Mouse (Mus musculus) MEL (cell line): Measurements from ENCODE around the gene Eprs. TPM values are rescaled to one million over a fixed set of nuclear protein-coding genes. Genes with fewer than 3 reads are reported as not detected.

ENCODE experiments used
- DNase-seq: peaks from one replicate; pipeline ENCODE4 v3.0.0; 2011; ENCODE audit warnings: low read depth, low spot score
- H3K27ac ChIP-seq: 2 replicates; pipeline ENCODE4 v1.5.1; 2012; ENCODE audit warnings: low read depth, mild to moderate bottlenecking, control low read depth, low read length, moderate library complexity; ENCODE audit not compliant: control insufficient read depth
- H3K27me3 ChIP-seq, 2 experiments: fragments of 150-350 bp in 1 of 2; sonication (generic) in 1 of 2; 2 replicates each; pipeline ENCODE4 v1.6.1; 2012; ENCODE audit warnings: low read length in 2 of 2, mild to moderate bottlenecking in 2 of 2, improper control_type of control experiment in 1 of 2, moderate library complexity in 1 of 2; ENCODE audit not compliant: insufficient read depth in 2 of 2, control insufficient read depth in 1 of 2
- H3K36me3 ChIP-seq, 2 experiments: 2 replicates each; pipeline ENCODE4 v1.6.1; 2012 to 2014; ENCODE audit warnings: low read length in 2 of 2, improper control_type of control experiment in 1 of 2, inconsistent platforms in 1 of 2, mild to moderate bottlenecking in 1 of 2; ENCODE audit not compliant: insufficient read depth in 2 of 2, control insufficient read depth in 1 of 2
- H3K4me1 ChIP-seq, 2 experiments: fragments of 150-350 bp in 1 of 2; sonication (generic) in 1 of 2; 2 replicates each; pipeline ENCODE4 v1.6.1; 2012; ENCODE audit warnings: low read length in 2 of 2, improper control_type of control experiment in 1 of 2, mild to moderate bottlenecking in 1 of 2; ENCODE audit not compliant: insufficient read depth in 2 of 2, control insufficient read depth in 1 of 2
- H3K4me3 ChIP-seq, 2 experiments: fragments of 150-350 bp in 1 of 2; sonication (generic) in 1 of 2; 2 replicates each; pipeline ENCODE4 v1.5.1; 2012; ENCODE audit warnings: low read depth in 2 of 2, low read length in 2 of 2, mild to moderate bottlenecking in 2 of 2, moderate library complexity in 2 of 2, control low read depth in 1 of 2, improper control_type of control experiment in 1 of 2; ENCODE audit not compliant: control insufficient read depth in 1 of 2, insufficient read depth in 1 of 2
- H3K79me2 ChIP-seq: 2 replicates; pipeline ENCODE4 v1.6.1; 2012; ENCODE audit warnings: mild to moderate bottlenecking, low read length, moderate library complexity; ENCODE audit not compliant: control insufficient read depth, poor library complexity, insufficient read depth
- H3K9ac ChIP-seq: 2 replicates; pipeline ENCODE4 v1.6.1; 2012; ENCODE audit warnings: low read depth, mild to moderate bottlenecking, control low read depth, low read length, moderate library complexity; ENCODE audit not compliant: control insufficient read depth, poor library complexity, severe bottlenecking
- H3K9me3 ChIP-seq: fragments of 150-350 bp; sonication (generic); replicated peaks from 2 replicates; pipeline ENCODE4 v1.6.1; 2012; ENCODE audit warnings: mild to moderate bottlenecking, low read length, improper control_type of control experiment, moderate library complexity; ENCODE audit not compliant: insufficient read depth
- BHLHE40 ChIP-seq: IDR thresholded peaks from 2 replicates; pipeline ENCODE4 v1.6.1; 2012; ENCODE audit warnings: low read depth, mild to moderate bottlenecking, inconsistent platforms, low read length, improper control_type of control experiment, borderline replicate concordance
- CTCF ChIP-seq, 3 experiments: IDR thresholded peaks in 2 of 3; conservative IDR thresholded peaks in 1 of 3; 2 replicates each; pipeline ENCODE4 v1.5.1; 2011 to 2012; ENCODE audit warnings: low read length in 3 of 3, low read depth in 2 of 3, mild to moderate bottlenecking in 2 of 3, improper control_type of control experiment in 1 of 3, inconsistent platforms in 1 of 3, mixed read lengths in 1 of 3, moderate library complexity in 1 of 3; ENCODE audit not compliant: control insufficient read depth in 1 of 3, insufficient read depth in 1 of 3, poor library complexity in 1 of 3, severe bottlenecking in 1 of 3
- EP300 ChIP-seq, 2 experiments: IDR thresholded peaks; 2 replicates each; pipeline ENCODE4 v1.6.1; 2011; ENCODE audit warnings: improper control_type of control experiment in 2 of 2, low read length in 2 of 2, low read depth in 1 of 2, mild to moderate bottlenecking in 1 of 2
- ETS1 ChIP-seq: IDR thresholded peaks from 2 replicates; pipeline ENCODE4 v1.6.1; 2012; ENCODE audit warnings: low read depth, mild to moderate bottlenecking, inconsistent platforms, low read length, improper control_type of control experiment, moderate library complexity
- GATA1 ChIP-seq: IDR thresholded peaks from 2 replicates; pipeline ENCODE4 v1.6.1; 2011; ENCODE audit warnings: low read depth, low read length, improper control_type of control experiment
- JUND ChIP-seq: IDR thresholded peaks from 2 replicates; pipeline ENCODE4 v1.6.1; 2011; ENCODE audit warnings: low read depth, mild to moderate bottlenecking, improper control_type of control experiment, low read length
- MEF2A ChIP-seq: IDR thresholded peaks from 2 replicates; pipeline ENCODE4 v1.6.1; 2014; ENCODE audit warnings: low read depth, mild to moderate bottlenecking, inconsistent platforms, low read length, improper control_type of control experiment; ENCODE audit not compliant: poor library complexity, insufficient replicate concordance, severe bottlenecking; ENCODE audit errors: extremely low read depth
- MXI1 ChIP-seq: IDR thresholded peaks from 2 replicates; pipeline ENCODE4 v1.6.1; 2011; ENCODE audit warnings: mild to moderate bottlenecking, low read depth, low read length, improper control_type of control experiment
- MYB ChIP-seq: IDR thresholded peaks from 2 replicates; pipeline ENCODE4 v1.6.1; 2011; ENCODE audit warnings: mild to moderate bottlenecking, low read depth, low read length, improper control_type of control experiment
- NRF1 ChIP-seq: IDR thresholded peaks from 2 replicates; pipeline ENCODE4 v1.6.1; 2014; ENCODE audit warnings: low read depth, mild to moderate bottlenecking, inconsistent platforms, low read length, improper control_type of control experiment, moderate library complexity; ENCODE audit not compliant: poor library complexity, insufficient read depth, severe bottlenecking
- POLR2AphosphoS5 ChIP-seq: IDR thresholded peaks from 2 replicates; pipeline ENCODE4 v1.6.1; 2012; ENCODE audit warnings: low read depth, borderline replicate concordance, mild to moderate bottlenecking, inconsistent platforms, low read length, moderate library complexity, mixed read lengths
- RCOR1 ChIP-seq: IDR thresholded peaks from 2 replicates; pipeline ENCODE4 v1.6.1; 2012; ENCODE audit warnings: low read depth, mild to moderate bottlenecking, inconsistent platforms, low read length, improper control_type of control experiment
- TAL1 ChIP-seq: IDR thresholded peaks from 2 replicates; pipeline ENCODE4 v1.6.1; 2012; ENCODE audit warnings: mild to moderate bottlenecking, inconsistent platforms, low read length, moderate library complexity, mixed read lengths
- ZKSCAN1 ChIP-seq: IDR thresholded peaks from 2 replicates; pipeline ENCODE4 v1.6.1; 2012; ENCODE audit warnings: low read depth, mild to moderate bottlenecking, inconsistent platforms, low read length, improper control_type of control experiment, moderate library complexity
- ZMIZ1 ChIP-seq: IDR thresholded peaks from 2 replicates; pipeline ENCODE4 v1.6.1; 2012; ENCODE audit warnings: low read depth, mild to moderate bottlenecking, inconsistent platforms, low read length, improper control_type of control experiment, moderate library complexity
- ZNF384 ChIP-seq: IDR thresholded peaks from 2 replicates; pipeline ENCODE4 v1.6.1; 2012; ENCODE audit warnings: low read depth, mild to moderate bottlenecking, inconsistent platforms, low read length, improper control_type of control experiment
- polyA plus RNA-seq, 2 experiments: library from polyadenylated mRNA; stranded (reverse) in 1 of 2; unstranded in 1 of 2; fragments of >175 nt in 1 of 2; fragments of >200 nt in 1 of 2; gene quantifications; 2 replicates each; pipeline versions ENCODE4 v1.2.1 to v1.2.4; 2012; ENCODE audit warnings: low replicate concordance in 2 of 2, low read depth in 1 of 2; ENCODE audit not compliant: insufficient read length in 2 of 2, insufficient read depth in 1 of 2, missing spikeins in 1 of 2
- total RNA-seq: library from RNA; depleted of rRNA; stranded (reverse); fragments of 300-350 nt; gene quantifications from 2 replicates; pipeline ENCODE4 v1.2.3, GENCODE M21; 2012

Eprs gene
- total and polyA plus RNA-seq, 3 experiments = 177 to 355 (median 177) TPM

GRCm38 (mm10) chr1:185451495-185451894 lies 88.7 kb downstream of the Eprs start (continued):
- TF ChIP-seq ETS1 = no peak; the same call in 1 of the 2 replicates
- no peak for TF ChIP-seq ZKSCAN1
- TF ChIP-seq JUND = no peak
- TF ChIP-seq CTCF (IDR thresholded peaks at IDR 0.05 in 2 of 3, conservative IDR thresholded peaks at IDR 0.05 in 1 of 3; ENCODE audit: control insufficient read depth in 1 of 3, insufficient read depth in 1 of 3, low read depth in 2 of 3, low read length in 3 of 3, poor library complexity in 1 of 3, severe bottlenecking in 1 of 3) = no peak
- TF ChIP-seq GATA1 = peak; percentile 57
- TF ChIP-seq MXI1 = peak; percentile 23; the same call in 1 of the 2 replicates

GRCm38 (mm10) chr1:185452461-185452860 lies 89.6 kb downstream of the Eprs start:
- no peak overlapping the region for H3K4me3 ChIP-seq
- no peaks in the 10 kb centered on the region; the same call in 1 of the 2 replicates for H3K79me2 ChIP-seq
- TF ChIP-seq EP300 (IDR thresholded peaks at IDR 0.05; ENCODE audit: low read depth in 1 of 2, low read length in 2 of 2) (peak; percentile 36 to 66; a peak in 2 of 4 replicates), TAL1 (peak; percentile 73), ZNF384 (peak; percentile 71), MYB (no peak), POLR2AphosphoS5 (no peak), NRF1 (no peak), RCOR1 (peak; percentile 52), ETS1 (peak; percentile 11; the same call in 1 of the 2 replicates), MEF2A (no peak), GATA1 (peak; percentile 67), ZKSCAN1 (no peak), ZMIZ1 (no peak)
- DNase-seq = peak; percentile 67
- H3K36me3 ChIP-seq = peaks cover 0 to 24% of the 10 kb centered on the region in 2 experiments; a peak in 3 of 4 replicates
- H3K9me3 ChIP-seq = no peaks in the 10 kb centered on the region
- H3K27me3 ChIP-seq = no peaks in the 10 kb centered on the region
- no peak overlapping the region for H3K27ac ChIP-seq
- H3K9ac ChIP-seq = no peak overlapping the region
- peaks cover 19 to 36% of the 10 kb centered on the region in 2 experiments for H3K4me1 ChIP-seq

- Histone ChIP-seq H3K9ac (no peak overlapping the region), H3K79me2 (no peaks in the 10 kb centered on the region; the same call in 1 of the 2 replicates), H3K9me3 (no peaks in the 10 kb centered on the region), H3K4me3 (no peak overlapping the region; a peak in 1 of 4 replicates), H3K27me3 (no peaks in the 10 kb centered on the region), H3K27ac (peak overlapping the region; percentile 56; the same call in 1 of the 2 replicates), H3K36me3 (peaks cover 0 to 24% of the 10 kb centered on the region in 2 experiments; a peak in 3 of 4 replicates), H3K4me1 (peaks cover 19 to 36% of the 10 kb centered on the region in 2 experiments)
- TF ChIP-seq MEF2A (no peak), BHLHE40 (0 out of 2 replicates have a peak, but pooled peaks have one; percentile 2)
- no peak for DNase-seq
These were observed 91.3 kb downstream of the Eprs start for GRCm38 (mm10) chr1:185454144-185454543.
